14 mouse cellular contexts compared by ENCODE assay signal in genomic region chr13:89906120-89906519, GRCm38 (mm10).
"Had no signal": no experiment of that assay in that cellular context is flagged by ENCODE, and none has a peak within 500 bp of the region (broad histone marks: within the 10 kb centered on the region; RNA-seq: fewer than 3 reads in every experiment).

No protein-coding gene starts in this region.

- H3K36me3 ChIP-seq: midbrain, embryonic 13.5 days; midbrain, embryonic 15.5 days; neural tube, embryonic 12.5 days; stomach, embryonic 15.5 days had no signal

- DNase-seq: lung, adult 18-20 months; lung, embryonic 14.5 days; lung, postnatal 10 days; lung, postnatal 4 days; right cerebral cortex, postnatal 14 days; thymus, adult 2 months; thymus, postnatal 36 days had no signal

- H3K4me3 ChIP-seq: megakaryocyte, embryonic 14.5 days; midbrain, embryonic 13.5 days; midbrain, embryonic 15.5 days; neural tube, embryonic 12.5 days; stomach, embryonic 15.5 days had no signal

- ATAC-seq: midbrain, embryonic 13.5 days; midbrain, embryonic 15.5 days had no signal

- H3K9ac ChIP-seq: lung, embryonic 14.5 days; midbrain, embryonic 13.5 days; midbrain, embryonic 15.5 days; neural tube, embryonic 12.5 days; stomach, embryonic 15.5 days had no signal

- H3K4me1 ChIP-seq: midbrain, embryonic 15.5 days; neural tube, embryonic 12.5 days; stomach, embryonic 15.5 days had no signal

- H3K9me3 ChIP-seq: megakaryocyte, embryonic 14.5 days; midbrain, embryonic 13.5 days; midbrain, embryonic 15.5 days; neural tube, embryonic 12.5 days; stomach, embryonic 15.5 days had no signal

- H3K4me2 ChIP-seq: lung, embryonic 14.5 days; midbrain, embryonic 11.5 days; midbrain, embryonic 13.5 days; midbrain, embryonic 15.5 days; neural tube, embryonic 12.5 days; stomach, embryonic 15.5 days had no signal

- H3K27ac ChIP-seq: midbrain, embryonic 13.5 days; midbrain, embryonic 15.5 days; neural tube, embryonic 12.5 days; stomach, embryonic 15.5 days; stomach, postnatal 0 days had no signal

- H3K27me3 ChIP-seq: megakaryocyte, embryonic 14.5 days; midbrain, embryonic 13.5 days; midbrain, embryonic 15.5 days; neural tube, embryonic 12.5 days; stomach, embryonic 15.5 days had no signal
